Mouse (Mus musculus): Measurements from ENCODE around the gene Gpc5. TPM values are rescaled to one million over a fixed set of nuclear protein-coding genes. Genes with fewer than 3 reads are reported as not detected.

Gpc5 gene
- polyA plus RNA-seq, 1 experiment from 2014 or later: 10.4 TPM

DNA sequence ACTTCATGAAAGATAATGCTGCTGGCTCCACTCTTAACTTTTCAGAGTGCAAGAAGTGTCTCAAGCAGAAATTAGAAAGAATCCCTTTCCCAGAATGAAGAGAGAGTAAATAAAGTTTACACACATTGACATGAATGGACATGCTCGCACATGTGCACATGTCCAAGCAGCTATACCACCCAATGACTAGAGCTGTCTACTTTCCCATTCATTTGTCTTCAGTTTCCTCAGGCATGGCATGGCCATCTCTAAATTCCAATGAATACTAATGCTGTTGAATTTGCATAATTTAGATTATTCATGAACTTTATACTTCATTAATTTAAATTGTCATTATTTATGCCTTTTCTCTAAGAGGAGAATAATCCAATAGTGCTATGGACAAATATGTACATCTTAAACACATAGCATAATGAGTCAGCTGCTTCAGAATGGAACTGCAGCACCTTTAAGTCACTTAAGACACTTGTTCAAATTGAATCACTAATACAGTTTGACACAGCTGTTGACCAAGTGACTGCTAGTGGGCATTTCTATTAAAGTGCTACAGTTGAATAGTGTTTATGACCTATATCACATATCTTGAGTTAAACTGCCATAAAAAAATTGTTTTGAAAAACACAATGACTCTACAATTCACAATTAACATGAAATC lies 752.9 kb downstream of the Gpc5 start:
- Histone ChIP-seq H3K9ac (ENCODE audit: low read depth, low read length) (no peak overlapping the region), H3K4me1 (ENCODE audit: control insufficient read depth, insufficient read depth, low read length) (no peaks in the 10 kb centered on the region), H3K27ac (ENCODE audit: low read length) (no peak overlapping the region), H3K36me3 (ENCODE audit: control insufficient read depth, insufficient read depth, low read length) (no peaks in the 10 kb centered on the region), H3K27me3 (ENCODE audit: control insufficient read depth, insufficient read depth, low read depth, low read length) (no peaks in the 10 kb centered on the region), H3K4me2 (ENCODE audit: low read length) (no peak overlapping the region), H3K9me3 (replicated peaks; ENCODE audit: control insufficient read depth, low read length, poor library complexity, severe bottlenecking) (no peaks in the 10 kb centered on the region), H3K4me3 (ENCODE audit: low read depth, low read length) (no peak overlapping the region)
- WGBS: 88% methylated on average over 1 of the region's 1 CpGs
- no peak for ATAC-seq

- Histone ChIP-seq H3K4me2 (ENCODE audit: low read length) (no peak overlapping the region), H3K27me3 (ENCODE audit: control insufficient read depth, insufficient read depth, low read depth, low read length) (no peaks in the 10 kb centered on the region), H3K9me3 (replicated peaks; ENCODE audit: control insufficient read depth, low read length, poor library complexity, severe bottlenecking) (no peaks in the 10 kb centered on the region), H3K27ac (ENCODE audit: low read length) (no peak overlapping the region), H3K4me3 (ENCODE audit: low read depth, low read length) (no peak overlapping the region), H3K4me1 (ENCODE audit: control insufficient read depth, insufficient read depth, low read length) (no peaks in the 10 kb centered on the region), H3K36me3 (ENCODE audit: control insufficient read depth, insufficient read depth, low read length) (no peaks in the 10 kb centered on the region), H3K9ac (ENCODE audit: low read depth, low read length) (no peak overlapping the region)
- WGBS: 79% methylated on average over 3 of the region's 3 CpGs
- ATAC-seq: no peak
Observed at GRCm38 (mm10) chr14:115869127-115869526, 777.1 kb downstream of the Gpc5 start.

GRCm38 (mm10) chr14:115976062-115976461 lies 884.0 kb downstream of the Gpc5 start:
- H3K4me3 ChIP-seq (ENCODE audit: low read depth, low read length): no peak overlapping the region
- H3K4me2 ChIP-seq (ENCODE audit: low read length): no peak overlapping the region
- H3K4me1 ChIP-seq (ENCODE audit: control insufficient read depth, insufficient read depth, low read length): no peaks in the 10 kb centered on the region
- no peak overlapping the region for H3K27ac ChIP-seq (ENCODE audit: low read length)
- 86% methylated on average over 1 of the region's 1 CpGs for WGBS
- H3K9ac ChIP-seq (ENCODE audit: low read depth, low read length): no peak overlapping the region
- H3K9me3 ChIP-seq (replicated peaks; ENCODE audit: control insufficient read depth, low read length, poor library complexity, severe bottlenecking): no peaks in the 10 kb centered on the region
- no peaks in the 10 kb centered on the region for H3K36me3 ChIP-seq (ENCODE audit: control insufficient read depth, insufficient read depth, low read length)
- H3K27me3 ChIP-seq (ENCODE audit: control insufficient read depth, insufficient read depth, low read depth, low read length): no peaks in the 10 kb centered on the region
- ATAC-seq: no peak

DNA sequence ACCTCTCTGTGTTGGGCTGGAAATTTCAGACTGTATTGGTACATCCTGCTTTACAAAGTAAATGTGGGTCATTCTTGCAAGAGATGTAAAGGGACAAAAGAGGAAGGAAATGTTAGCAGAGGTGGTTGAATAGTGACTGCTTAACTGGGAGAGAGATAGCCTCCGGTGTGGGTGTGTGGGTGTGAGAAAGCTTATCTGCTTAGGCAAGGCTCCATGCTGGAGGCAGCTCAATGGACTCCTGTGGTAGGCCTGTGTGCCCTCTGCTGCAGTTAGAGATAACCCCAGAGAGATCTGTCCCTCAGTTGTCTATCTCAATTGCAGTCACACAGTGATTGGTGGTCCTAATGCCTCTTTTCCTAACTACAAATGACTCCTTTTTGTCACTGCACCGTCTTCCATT lies 887.2 kb downstream of the Gpc5 start:
- H3K4me3 ChIP-seq (ENCODE audit: low read depth, low read length): no peak overlapping the region
- H3K9ac ChIP-seq (ENCODE audit: low read depth, low read length): no peak overlapping the region
- H3K27ac ChIP-seq (ENCODE audit: low read length): no peak overlapping the region
- H3K9me3 ChIP-seq (replicated peaks; ENCODE audit: control insufficient read depth, low read length, poor library complexity, severe bottlenecking): no peaks in the 10 kb centered on the region
- no peaks in the 10 kb centered on the region for H3K36me3 ChIP-seq (ENCODE audit: control insufficient read depth, insufficient read depth, low read length)
- H3K4me1 ChIP-seq (ENCODE audit: control insufficient read depth, insufficient read depth, low read length): no peaks in the 10 kb centered on the region
- ATAC-seq: no peak
- H3K4me2 ChIP-seq (ENCODE audit: low read length): no peak overlapping the region
- H3K27me3 ChIP-seq (ENCODE audit: control insufficient read depth, insufficient read depth, low read depth, low read length): no peaks in the 10 kb centered on the region
- 65% methylated on average over 2 of the region's 2 CpGs for WGBS

- no peak overlapping the region for H3K4me3 ChIP-seq (ENCODE audit: low read depth, low read length)
- H3K4me2 ChIP-seq (ENCODE audit: low read length): no peak overlapping the region
- no peak overlapping the region for H3K27ac ChIP-seq (ENCODE audit: low read length)
- H3K27me3 ChIP-seq (ENCODE audit: control insufficient read depth, insufficient read depth, low read depth, low read length): no peaks in the 10 kb centered on the region
- no peak for ATAC-seq
- H3K9ac ChIP-seq (ENCODE audit: low read depth, low read length): no peak overlapping the region
- H3K36me3 ChIP-seq (ENCODE audit: control insufficient read depth, insufficient read depth, low read length): no peaks in the 10 kb centered on the region
- no peaks in the 10 kb centered on the region for H3K4me1 ChIP-seq (ENCODE audit: control insufficient read depth, insufficient read depth, low read length)
- WGBS: 70% methylated on average over 2 of the region's 2 CpGs
- H3K9me3 ChIP-seq (replicated peaks; ENCODE audit: control insufficient read depth, low read length, poor library complexity, severe bottlenecking): no peaks in the 10 kb centered on the region
Observed at GRCm38 (mm10) chr14:115990764-115991163, 898.7 kb downstream of the Gpc5 start.

DNA sequence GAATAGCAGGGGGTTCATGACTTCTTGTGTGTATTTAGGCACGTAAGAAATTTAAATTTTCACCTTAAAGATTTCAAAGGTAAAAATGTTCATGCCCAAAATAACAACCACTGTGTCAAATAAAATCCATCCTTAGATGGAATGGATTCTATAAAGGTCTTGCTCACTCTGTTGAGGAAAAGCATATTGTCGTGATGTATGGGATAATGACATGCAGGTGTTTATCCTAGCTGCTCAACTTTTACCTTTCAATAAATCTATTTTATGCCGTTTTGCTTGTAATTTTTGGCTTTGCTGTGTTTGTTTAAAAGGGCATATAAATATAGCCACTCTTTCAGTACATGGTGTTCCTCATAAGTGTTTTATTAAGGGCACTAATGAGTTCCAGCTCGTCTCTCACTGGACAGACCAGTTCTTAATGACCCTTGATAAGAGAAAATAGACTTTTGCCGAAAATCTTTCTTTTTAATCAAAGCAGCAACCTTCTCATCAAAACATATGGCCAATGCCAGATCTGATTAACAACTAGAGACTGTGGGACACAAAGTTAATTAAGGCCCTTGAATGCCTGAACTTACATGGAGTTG lies 901.6 kb downstream of the Gpc5 start:
- no peak overlapping the region for H3K4me2 ChIP-seq (ENCODE audit: low read length)
- no peak for ATAC-seq
- H3K27me3 ChIP-seq (ENCODE audit: control insufficient read depth, insufficient read depth, low read depth, low read length): no peaks in the 10 kb centered on the region
- no peaks in the 10 kb centered on the region for H3K36me3 ChIP-seq (ENCODE audit: control insufficient read depth, insufficient read depth, low read length)
- no peak overlapping the region for H3K27ac ChIP-seq (ENCODE audit: low read length)
- no peaks in the 10 kb centered on the region for H3K9me3 ChIP-seq (replicated peaks; ENCODE audit: control insufficient read depth, low read length, poor library complexity, severe bottlenecking)
- 75% methylated on average over 5 of the region's 5 CpGs for WGBS
- H3K4me3 ChIP-seq (ENCODE audit: low read depth, low read length): no peak overlapping the region
- H3K9ac ChIP-seq (ENCODE audit: low read depth, low read length): no peak overlapping the region
- no peaks in the 10 kb centered on the region for H3K4me1 ChIP-seq (ENCODE audit: control insufficient read depth, insufficient read depth, low read length)

DNA sequence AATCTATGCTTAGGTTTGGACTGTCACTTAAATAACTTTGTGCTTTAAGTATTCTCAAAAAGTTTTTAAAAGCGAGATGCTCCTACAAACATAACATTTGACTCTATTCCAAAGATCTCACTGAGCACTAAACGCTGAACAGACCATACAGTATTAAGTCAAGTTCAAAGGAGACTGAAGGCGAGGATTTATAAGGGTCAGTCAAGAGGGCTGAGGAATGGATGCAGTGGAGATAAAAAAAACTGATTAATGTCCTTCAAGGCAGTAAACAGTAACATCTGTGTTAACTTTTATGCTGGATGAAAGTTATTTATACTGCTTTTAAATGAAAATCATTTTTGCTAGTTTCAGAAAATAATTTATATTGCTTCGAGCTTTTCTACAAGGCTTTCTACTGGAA lies 906.9 kb downstream of the Gpc5 start:
- H3K36me3 ChIP-seq (ENCODE audit: control insufficient read depth, insufficient read depth, low read length): no peaks in the 10 kb centered on the region
- 79% methylated on average over 4 of the region's 4 CpGs for WGBS

DNA sequence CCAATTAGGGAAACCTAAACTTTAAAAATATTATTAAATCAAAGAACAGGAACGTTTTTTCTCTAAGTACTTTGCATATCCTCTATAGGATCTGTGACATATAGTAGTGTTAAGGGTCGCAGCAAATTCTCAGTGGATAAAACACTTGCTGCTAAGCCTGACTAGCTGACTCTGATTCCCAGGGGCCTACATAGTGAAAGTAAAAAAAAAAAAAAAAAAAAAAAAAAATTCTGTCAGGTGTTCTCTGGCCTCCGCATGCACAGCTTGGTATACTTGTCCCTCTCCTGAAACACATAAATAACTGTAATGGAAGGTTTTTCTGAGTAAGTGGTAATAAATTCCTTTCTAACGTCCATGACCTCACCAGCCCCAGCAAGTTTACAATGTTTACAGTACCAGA lies 995.0 kb downstream of the Gpc5 start:
- H3K27me3 ChIP-seq (ENCODE audit: control insufficient read depth, insufficient read depth, low read depth, low read length): no peaks in the 10 kb centered on the region
- WGBS: 82% methylated on average over 4 of the region's 4 CpGs
- 0 out of 2 replicates have a peak, but pooled peaks cover 2% of the 10 kb centered on the region for H3K4me1 ChIP-seq (ENCODE audit: control insufficient read depth, insufficient read depth, low read length)
- no peak for ATAC-seq
- no peak overlapping the region for H3K4me2 ChIP-seq (ENCODE audit: low read length)
- H3K9me3 ChIP-seq (replicated peaks; ENCODE audit: control insufficient read depth, low read length, poor library complexity, severe bottlenecking): no peaks in the 10 kb centered on the region
- H3K4me3 ChIP-seq (ENCODE audit: low read depth, low read length): no peak overlapping the region
- H3K27ac ChIP-seq (ENCODE audit: low read length): no peak overlapping the region
- no peaks in the 10 kb centered on the region for H3K36me3 ChIP-seq (ENCODE audit: control insufficient read depth, insufficient read depth, low read length)
- no peak overlapping the region for H3K9ac ChIP-seq (ENCODE audit: low read depth, low read length)

More for the DNA sequence above, 906.9 kb downstream of the Gpc5 start:
- Histone ChIP-seq H3K9me3 (replicated peaks; ENCODE audit: control insufficient read depth, low read length, poor library complexity, severe bottlenecking) (no peaks in the 10 kb centered on the region), H3K27ac (ENCODE audit: low read length) (no peak overlapping the region), H3K27me3 (ENCODE audit: control insufficient read depth, insufficient read depth, low read depth, low read length) (no peaks in the 10 kb centered on the region), H3K4me2 (ENCODE audit: low read length) (no peak overlapping the region), H3K4me3 (ENCODE audit: low read depth, low read length) (no peak overlapping the region), H3K4me1 (ENCODE audit: control insufficient read depth, insufficient read depth, low read length) (no peaks in the 10 kb centered on the region), H3K9ac (ENCODE audit: low read depth, low read length) (no peak overlapping the region)
- ATAC-seq: no peak

DNA sequence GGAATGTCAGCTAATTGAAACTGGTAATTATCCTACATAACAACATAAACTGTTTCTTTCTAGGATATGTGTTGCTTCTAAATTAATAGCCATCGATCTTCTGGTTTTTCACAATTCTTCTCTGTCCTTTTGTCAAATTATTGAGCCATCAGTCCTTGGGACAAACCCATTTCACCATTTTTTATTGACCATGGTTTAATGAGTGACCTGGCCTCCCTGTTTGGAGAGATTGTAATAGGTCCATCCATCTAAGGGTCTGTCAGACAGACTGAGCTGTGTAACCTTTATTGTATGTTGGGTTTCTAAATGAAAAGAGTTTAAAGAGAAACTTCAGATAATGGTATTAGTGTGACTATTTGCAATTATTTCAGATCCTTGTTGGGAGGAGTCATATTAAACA lies 1035.9 kb downstream of the Gpc5 start:
- no peaks in the 10 kb centered on the region for H3K9me3 ChIP-seq (replicated peaks; ENCODE audit: control insufficient read depth, low read length, poor library complexity, severe bottlenecking)
- no peak overlapping the region for H3K9ac ChIP-seq (ENCODE audit: low read depth, low read length)
- no peaks in the 10 kb centered on the region for H3K4me1 ChIP-seq (ENCODE audit: control insufficient read depth, insufficient read depth, low read length)
- H3K4me2 ChIP-seq (ENCODE audit: low read length): no peak overlapping the region
- H3K4me3 ChIP-seq (ENCODE audit: low read depth, low read length): no peak overlapping the region
- no peaks in the 10 kb centered on the region for H3K36me3 ChIP-seq (ENCODE audit: control insufficient read depth, insufficient read depth, low read length)
- no peaks in the 10 kb centered on the region for H3K27me3 ChIP-seq (ENCODE audit: control insufficient read depth, insufficient read depth, low read depth, low read length)
- WGBS: 89% methylated on average over 1 of the region's 1 CpGs
- ATAC-seq: no peak
- H3K27ac ChIP-seq (ENCODE audit: low read length): no peak overlapping the region
